Mouse (Mus musculus): ENCODE data around the gene Prrx1. TPM values are rescaled to one million over a fixed set of nuclear protein-coding genes. Genes with fewer than 3 reads are reported as not detected.

Prrx1 gene
- polyA plus RNA-seq, 1 experiment from 2014 or later = 3.5 TPM

DNA sequence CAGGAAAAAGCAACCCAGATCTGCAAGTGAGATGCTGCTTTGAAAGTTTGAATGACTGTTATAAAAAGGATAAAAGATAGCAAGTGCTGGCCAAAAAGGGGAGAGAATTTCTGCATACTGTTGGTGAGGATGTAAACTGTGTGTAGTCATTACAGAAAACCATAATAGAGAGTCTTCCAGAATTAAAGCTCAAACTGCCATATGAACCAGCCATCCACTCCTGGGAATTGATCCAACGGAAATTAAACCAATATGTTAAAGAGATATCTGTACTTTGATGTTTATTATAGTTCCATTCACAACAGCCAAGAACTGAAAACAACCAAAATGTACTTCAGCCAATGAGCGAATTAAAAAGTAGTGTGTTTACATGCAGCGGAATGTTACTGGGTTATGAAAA is 37.5 kb upstream of the Prrx1 start:
- Histone ChIP-seq H3K27ac (replicated peaks; ENCODE audit: low read depth, low read length) (no peak overlapping the region), H3K36me3 (ENCODE audit: control insufficient read depth, insufficient read depth, low read length) (no peaks in the 10 kb centered on the region), H3K4me2 (ENCODE audit: low read length) (no peak overlapping the region), H3K4me1 (ENCODE audit: control insufficient read depth, insufficient read depth, low read length) (no peaks in the 10 kb centered on the region), H3K9me3 (ENCODE audit: control insufficient read depth, low read length) (no peaks in the 10 kb centered on the region), H3K9ac (replicated peaks; ENCODE audit: low read length) (no peak overlapping the region), H3K4me3 (replicated peaks; ENCODE audit: low read depth, low read length) (no peak overlapping the region), H3K27me3 (ENCODE audit: control insufficient read depth, insufficient read depth, low read length) (no peaks in the 10 kb centered on the region)
- ATAC-seq (ENCODE audit: low FRiP score, low TSS enrichment) (no peak), DNase-seq (no peak)
- WGBS = 92% methylated on average over 3 of the region's 3 CpGs

- no peak for DNase-seq
- H3K9me3 ChIP-seq (ENCODE audit: control insufficient read depth, low read length) = no peaks in the 10 kb centered on the region
- no peaks in the 10 kb centered on the region for H3K4me1 ChIP-seq (ENCODE audit: control insufficient read depth, insufficient read depth, low read length)
- H3K36me3 ChIP-seq (ENCODE audit: control insufficient read depth, insufficient read depth, low read length) = no peaks in the 10 kb centered on the region
- H3K9ac ChIP-seq (replicated peaks; ENCODE audit: low read length) = no peak overlapping the region
- H3K4me2 ChIP-seq (ENCODE audit: low read length) = no peak overlapping the region
- no peak overlapping the region for H3K4me3 ChIP-seq (replicated peaks; ENCODE audit: low read depth, low read length)
- no peaks in the 10 kb centered on the region for H3K27me3 ChIP-seq (ENCODE audit: control insufficient read depth, insufficient read depth, low read length)
- no peak overlapping the region for H3K27ac ChIP-seq (replicated peaks; ENCODE audit: low read depth, low read length)
- 87% methylated on average over 5 of the region's 5 CpGs for WGBS
- no peak for ATAC-seq (ENCODE audit: low FRiP score, low TSS enrichment)
Measured at GRCm38 (mm10) chr1:163345541-163345940, 32.0 kb upstream of the Prrx1 start.

GRCm38 (mm10) chr1:163344931-163345330 is 31.4 kb upstream of the Prrx1 start:
- no peak overlapping the region for H3K9ac ChIP-seq (replicated peaks; ENCODE audit: low read length)
- WGBS = 20% methylated on average over 1 of the region's 1 CpGs
- ATAC-seq (ENCODE audit: low FRiP score, low TSS enrichment) (no peak), DNase-seq (no peak)
- H3K36me3 ChIP-seq (ENCODE audit: control insufficient read depth, insufficient read depth, low read length) = no peaks in the 10 kb centered on the region
- H3K27ac ChIP-seq (replicated peaks; ENCODE audit: low read depth, low read length) = no peak overlapping the region
- no peaks in the 10 kb centered on the region for H3K9me3 ChIP-seq (ENCODE audit: control insufficient read depth, low read length)
- no peaks in the 10 kb centered on the region for H3K27me3 ChIP-seq (ENCODE audit: control insufficient read depth, insufficient read depth, low read length)
- H3K4me3 ChIP-seq (replicated peaks; ENCODE audit: low read depth, low read length) = no peak overlapping the region
- no peaks in the 10 kb centered on the region for H3K4me1 ChIP-seq (ENCODE audit: control insufficient read depth, insufficient read depth, low read length)
- no peak overlapping the region for H3K4me2 ChIP-seq (ENCODE audit: low read length)

GRCm38 (mm10) chr1:163339219-163339561 is 25.7 kb upstream of the Prrx1 start:
- no peaks in the 10 kb centered on the region for H3K9me3 ChIP-seq (ENCODE audit: control insufficient read depth, low read length)
- DNase-seq = no peak
- H3K27ac ChIP-seq (replicated peaks; ENCODE audit: low read depth, low read length) = no peak overlapping the region
- H3K4me3 ChIP-seq (replicated peaks; ENCODE audit: low read depth, low read length) = no peak overlapping the region
- no peak overlapping the region for H3K9ac ChIP-seq (replicated peaks; ENCODE audit: low read length)
- no peaks in the 10 kb centered on the region for H3K27me3 ChIP-seq (ENCODE audit: control insufficient read depth, insufficient read depth, low read length)
- H3K4me1 ChIP-seq (ENCODE audit: control insufficient read depth, insufficient read depth, low read length) = no peaks in the 10 kb centered on the region
- no peak overlapping the region for H3K4me2 ChIP-seq (ENCODE audit: low read length)
- 0 out of 2 replicates have a peak, but pooled peaks have one; percentile 9 for ATAC-seq (ENCODE audit: low FRiP score, low TSS enrichment)
- no peaks in the 10 kb centered on the region for H3K36me3 ChIP-seq (ENCODE audit: control insufficient read depth, insufficient read depth, low read length)
- WGBS = 76% methylated on average over 3 of the region's 3 CpGs

- WGBS = 66% methylated on average over 7 of the region's 7 CpGs
- no peak overlapping the region for H3K4me2 ChIP-seq (ENCODE audit: low read length)
Measured at GRCm38 (mm10) chr1:163338525-163339218, 25.2 kb upstream of the Prrx1 start.

GRCm38 (mm10) chr1:163337821-163338220 is 24.3 kb upstream of the Prrx1 start:
- H3K9me3 ChIP-seq (ENCODE audit: control insufficient read depth, low read length) = no peaks in the 10 kb centered on the region
- 84% methylated on average over 2 of the region's 2 CpGs for WGBS
- H3K4me2 ChIP-seq (ENCODE audit: low read length) = no peak overlapping the region
- H3K36me3 ChIP-seq (ENCODE audit: control insufficient read depth, insufficient read depth, low read length) = no peaks in the 10 kb centered on the region
- no peaks in the 10 kb centered on the region for H3K4me1 ChIP-seq (ENCODE audit: control insufficient read depth, insufficient read depth, low read length)
- DNase-seq (no peak), ATAC-seq (ENCODE audit: low FRiP score, low TSS enrichment) (no peak)
- H3K4me3 ChIP-seq (replicated peaks; ENCODE audit: low read depth, low read length) = no peak overlapping the region
- no peak overlapping the region for H3K27ac ChIP-seq (replicated peaks; ENCODE audit: low read depth, low read length)
- no peaks in the 10 kb centered on the region for H3K27me3 ChIP-seq (ENCODE audit: control insufficient read depth, insufficient read depth, low read length)
- H3K9ac ChIP-seq (replicated peaks; ENCODE audit: low read length) = no peak overlapping the region

More at GRCm38 (mm10) chr1:163338525-163339218, 25.2 kb upstream of the Prrx1 start:
- Histone ChIP-seq H3K4me3 (replicated peaks; ENCODE audit: low read depth, low read length) (no peak overlapping the region), H3K27ac (replicated peaks; ENCODE audit: low read depth, low read length) (no peak overlapping the region), H3K4me1 (ENCODE audit: control insufficient read depth, insufficient read depth, low read length) (no peaks in the 10 kb centered on the region), H3K9me3 (ENCODE audit: control insufficient read depth, low read length) (no peaks in the 10 kb centered on the region), H3K27me3 (ENCODE audit: control insufficient read depth, insufficient read depth, low read length) (no peaks in the 10 kb centered on the region), H3K9ac (replicated peaks; ENCODE audit: low read length) (no peak overlapping the region), H3K36me3 (ENCODE audit: control insufficient read depth, insufficient read depth, low read length) (no peaks in the 10 kb centered on the region)
- peak; percentile 35; the same call in 1 of the 2 replicates for ATAC-seq (ENCODE audit: low FRiP score, low TSS enrichment)
- DNase-seq = peak; percentile 62

GRCm38 (mm10) chr1:163327279-163327678 is 13.8 kb upstream of the Prrx1 start:
- 78% methylated on average over 2 of the region's 2 CpGs for WGBS
- Histone ChIP-seq H3K4me3 (replicated peaks; ENCODE audit: low read depth, low read length) (no peak overlapping the region), H3K9ac (replicated peaks; ENCODE audit: low read length) (no peak overlapping the region), H3K4me1 (ENCODE audit: control insufficient read depth, insufficient read depth, low read length) (no peaks in the 10 kb centered on the region), H3K9me3 (ENCODE audit: control insufficient read depth, low read length) (no peaks in the 10 kb centered on the region), H3K27ac (replicated peaks; ENCODE audit: low read depth, low read length) (no peak overlapping the region), H3K4me2 (ENCODE audit: low read length) (no peak overlapping the region), H3K36me3 (ENCODE audit: control insufficient read depth, insufficient read depth, low read length) (no peaks in the 10 kb centered on the region), H3K27me3 (ENCODE audit: control insufficient read depth, insufficient read depth, low read length) (no peaks in the 10 kb centered on the region)
- DNase-seq = no peak
- no peak for ATAC-seq (ENCODE audit: low FRiP score, low TSS enrichment)

GRCm38 (mm10) chr1:163319669-163320571 is 6.4 kb upstream of the Prrx1 start:
- no peaks in the 10 kb centered on the region for H3K9me3 ChIP-seq (ENCODE audit: control insufficient read depth, low read length)
- 66% methylated on average over 3 of the region's 3 CpGs for WGBS

More at GRCm38 (mm10) chr1:163319669-163320571, 6.4 kb upstream of the Prrx1 start:
- no peak for ATAC-seq (ENCODE audit: low FRiP score, low TSS enrichment)
- no peak overlapping the region for H3K9ac ChIP-seq (replicated peaks; ENCODE audit: low read length)
- no peak overlapping the region for H3K4me2 ChIP-seq (ENCODE audit: low read length)
- 0 out of 2 replicates have a peak, but pooled peaks cover 1% of the 10 kb centered on the region for H3K4me1 ChIP-seq (ENCODE audit: control insufficient read depth, insufficient read depth, low read length)
- H3K4me3 ChIP-seq (replicated peaks; ENCODE audit: low read depth, low read length) = no peak overlapping the region
- no peak for DNase-seq
- no peaks in the 10 kb centered on the region for H3K36me3 ChIP-seq (ENCODE audit: control insufficient read depth, insufficient read depth, low read length)
- no peak overlapping the region for H3K27ac ChIP-seq (replicated peaks; ENCODE audit: low read depth, low read length)
- H3K27me3 ChIP-seq (ENCODE audit: control insufficient read depth, insufficient read depth, low read length) = peaks cover 25% of the 10 kb centered on the region

All from midbrain, embryonic 14.5 days (tissue).